Mouse (Mus musculus): ENCODE data around the gene Chit1. TPM values are rescaled to one million over a fixed set of nuclear protein-coding genes. Genes with fewer than 3 reads are reported as not detected.

Chit1 gene
- total RNA-seq, 2 experiments from 2014 or later, result 0.17 TPM; not detected in 1

DNA sequence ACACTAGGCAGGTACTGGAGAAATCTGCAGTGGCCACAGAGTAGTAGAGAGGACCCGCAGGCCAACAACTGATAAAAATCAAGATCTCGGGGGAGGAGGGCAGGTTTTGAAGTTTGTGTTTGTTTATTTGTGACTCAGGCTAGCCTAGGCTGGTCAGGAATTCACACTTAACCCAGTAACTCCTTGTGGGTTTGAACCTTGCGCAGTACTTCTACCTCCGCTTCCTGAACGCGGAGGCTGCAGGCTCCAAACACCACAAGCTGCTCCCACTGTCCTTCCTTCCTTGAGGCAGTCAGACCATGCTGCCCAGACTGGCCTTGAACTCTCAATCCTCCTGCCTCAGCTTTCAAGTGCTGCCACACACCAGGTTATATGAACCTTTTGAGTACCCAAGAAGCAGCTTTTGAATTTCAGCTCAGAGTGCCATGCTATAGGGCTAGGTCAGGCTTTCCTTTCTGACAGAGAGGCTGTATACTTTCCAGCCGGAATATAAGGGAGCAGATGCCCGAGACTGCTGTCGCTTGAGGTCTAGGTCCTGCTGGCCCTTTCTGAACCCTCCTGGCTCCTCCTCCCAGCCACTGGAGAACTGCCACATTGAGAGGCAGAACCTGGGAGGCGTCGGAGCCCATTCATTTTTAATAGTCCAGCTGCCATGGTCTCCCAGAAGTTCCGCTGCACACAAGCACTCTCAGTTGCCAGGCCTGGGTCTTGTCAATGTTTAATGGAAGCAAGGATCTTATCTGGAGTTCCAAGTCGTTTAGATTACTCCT lies 12.9 kb upstream of the Chit1 start:
- DNase-seq (ENCODE audit: low spot score in 2 of 2), result no peak

DNA sequence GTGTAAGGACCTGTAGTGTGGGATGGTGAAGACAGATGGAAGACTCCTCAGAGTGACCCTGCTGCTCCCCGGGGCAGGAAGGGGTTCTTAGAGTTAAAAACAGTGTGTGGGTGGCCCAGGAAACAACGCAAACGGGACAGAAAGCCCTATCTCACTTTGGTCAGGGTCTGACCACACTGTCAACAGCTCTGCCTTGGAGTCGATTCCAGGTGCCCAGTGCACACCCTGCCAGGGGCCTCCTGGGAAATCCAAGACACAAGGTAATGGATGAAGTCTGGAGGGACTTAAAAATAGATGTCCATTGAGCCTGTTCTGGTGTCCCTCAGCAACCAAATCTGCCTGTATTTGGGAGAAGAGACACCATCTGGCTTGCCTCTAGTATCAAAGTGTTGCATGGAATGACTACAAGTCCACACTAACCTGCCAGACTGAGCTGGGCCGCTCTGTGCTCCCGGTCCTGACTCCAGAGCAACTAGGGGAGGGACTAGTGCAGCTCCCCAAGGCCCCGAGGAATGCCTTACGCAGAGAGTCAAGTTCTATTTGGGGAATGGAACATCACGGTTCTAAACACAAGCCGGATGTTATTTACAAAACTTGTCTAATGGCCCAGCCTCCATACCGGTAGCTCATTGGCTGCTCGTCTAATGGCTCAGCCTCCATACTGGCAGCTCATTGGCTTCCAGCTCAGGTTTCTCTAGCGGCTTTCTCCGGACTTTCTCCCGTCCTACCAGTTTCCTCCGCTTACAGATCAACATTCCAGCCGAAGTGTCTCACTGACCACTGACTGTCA lies 12.1 kb upstream of the Chit1 start:
- DNase-seq (ENCODE audit: low spot score in 2 of 2), result peak; percentile 73 to 91

DNA sequence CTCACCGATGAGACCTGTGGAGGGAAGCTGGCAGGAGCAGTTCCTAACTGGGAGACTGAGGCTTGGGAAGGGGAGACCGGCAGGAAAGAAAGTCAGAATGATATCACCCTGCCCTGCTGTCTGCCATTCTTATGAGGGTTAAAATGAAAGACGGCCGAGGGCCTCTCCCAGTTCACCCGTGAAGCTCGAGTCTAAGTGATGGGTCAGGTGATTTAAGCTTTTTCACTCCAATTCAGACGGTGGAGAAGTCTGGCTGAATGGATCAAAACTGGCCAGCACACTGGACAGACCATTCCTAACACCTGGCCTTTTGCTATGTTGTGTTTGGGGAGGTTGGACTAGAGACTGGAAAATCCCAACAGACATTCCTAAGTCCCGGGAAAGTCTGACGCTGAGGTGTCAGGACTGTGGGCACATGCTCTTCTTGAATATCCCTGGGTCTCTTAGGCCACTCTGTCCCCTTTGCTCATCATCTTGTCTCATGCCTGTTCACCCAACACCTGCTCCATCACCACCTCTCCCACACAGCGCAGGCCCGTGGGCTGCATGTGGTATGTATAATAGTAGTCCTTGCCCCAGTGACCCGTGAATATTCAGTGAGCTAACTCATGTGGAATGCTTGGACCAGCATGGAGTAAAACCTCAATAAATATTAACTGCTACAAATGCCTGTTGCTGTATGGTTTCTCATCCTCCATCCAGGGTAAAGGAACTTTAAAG lies 11.4 kb upstream of the Chit1 start:
- DNase-seq (ENCODE audit: low spot score in 2 of 2), result no peak

DNA sequence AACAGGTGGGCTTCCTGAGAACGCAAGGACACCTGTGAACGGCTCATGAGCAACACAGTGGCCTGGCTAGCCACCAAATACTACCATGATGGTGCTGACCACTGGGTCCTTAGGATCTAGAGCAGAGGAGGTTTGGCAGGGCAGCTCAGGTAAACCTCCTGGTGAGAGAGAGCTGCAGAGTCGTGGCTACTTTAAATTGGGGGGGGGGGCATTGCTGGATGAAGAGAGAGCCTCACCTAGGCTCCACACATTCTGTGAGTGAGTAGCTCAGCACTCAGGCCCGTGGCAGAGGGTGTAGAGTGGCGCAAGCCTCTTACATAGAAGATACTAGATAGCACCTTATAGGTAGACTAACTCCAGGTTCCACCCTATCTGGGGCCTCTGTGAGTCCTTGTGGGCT lies 10.6 kb upstream of the Chit1 start:
- DNase-seq (ENCODE audit: low spot score in 2 of 2), result no peak

DNA sequence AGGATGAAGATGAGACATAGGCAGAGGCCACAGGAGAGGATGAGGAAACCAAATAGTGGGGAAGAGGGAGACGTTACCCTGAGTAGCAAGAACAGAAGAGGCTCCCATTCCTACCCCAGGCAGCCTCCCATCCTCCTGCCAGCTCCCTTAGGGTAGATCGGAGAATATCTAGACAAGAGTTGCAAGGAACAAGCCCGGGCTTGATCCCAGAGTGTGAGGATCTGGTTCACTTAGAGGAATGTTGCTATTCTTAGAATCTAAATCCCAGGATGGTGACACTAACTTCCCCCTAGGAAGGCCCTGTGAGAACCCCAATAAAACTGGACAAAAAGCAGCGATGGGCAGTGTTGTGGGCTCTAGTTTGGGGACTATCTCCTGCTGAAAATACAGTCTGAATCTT lies 10.1 kb upstream of the Chit1 start:
- DNase-seq (ENCODE audit: low spot score in 2 of 2), result no peak

DNA sequence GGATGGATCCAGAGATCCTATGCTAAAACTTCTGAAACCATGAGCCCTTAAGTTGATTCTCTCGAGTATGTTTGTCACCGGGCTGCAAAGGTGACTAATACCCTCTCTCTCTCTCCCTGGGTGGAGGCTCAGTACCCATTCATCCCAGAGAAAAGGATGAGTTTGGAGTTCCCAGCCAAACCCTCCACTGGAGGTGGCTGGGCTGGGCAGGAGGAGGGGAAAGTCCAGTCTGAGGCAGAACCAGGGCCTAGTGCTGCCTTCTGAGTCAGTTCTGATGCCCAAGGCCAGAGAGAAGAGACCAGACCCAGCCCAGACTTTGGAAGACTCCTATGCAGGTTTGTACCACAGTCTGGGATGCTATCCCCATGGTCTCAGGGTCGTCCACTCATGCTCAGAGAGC lies 9.4 kb upstream of the Chit1 start:
- no peak for DNase-seq (ENCODE audit: low spot score in 2 of 2)

DNA sequence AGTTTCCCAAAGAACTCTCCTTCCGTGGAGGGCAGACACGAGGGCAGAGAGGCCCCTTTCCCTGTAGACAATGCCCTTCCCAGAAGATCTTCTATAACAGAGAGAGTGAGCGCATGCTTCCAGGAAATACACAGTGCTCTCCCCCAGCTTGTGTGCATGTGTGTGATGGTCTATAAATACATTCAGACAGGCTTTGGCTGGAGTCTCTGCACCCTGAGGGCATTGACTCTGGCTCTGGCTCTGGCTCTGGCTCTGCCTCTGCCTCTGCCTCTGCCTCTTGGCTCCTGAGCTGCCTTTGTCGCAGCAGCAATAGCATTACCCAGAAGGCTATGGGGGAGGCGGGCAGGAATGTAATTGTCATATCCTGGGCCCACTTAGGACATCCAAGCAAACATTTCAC lies 7.2 kb upstream of the Chit1 start:
- DNase-seq (ENCODE audit: low spot score in 2 of 2), result no peak

DNA sequence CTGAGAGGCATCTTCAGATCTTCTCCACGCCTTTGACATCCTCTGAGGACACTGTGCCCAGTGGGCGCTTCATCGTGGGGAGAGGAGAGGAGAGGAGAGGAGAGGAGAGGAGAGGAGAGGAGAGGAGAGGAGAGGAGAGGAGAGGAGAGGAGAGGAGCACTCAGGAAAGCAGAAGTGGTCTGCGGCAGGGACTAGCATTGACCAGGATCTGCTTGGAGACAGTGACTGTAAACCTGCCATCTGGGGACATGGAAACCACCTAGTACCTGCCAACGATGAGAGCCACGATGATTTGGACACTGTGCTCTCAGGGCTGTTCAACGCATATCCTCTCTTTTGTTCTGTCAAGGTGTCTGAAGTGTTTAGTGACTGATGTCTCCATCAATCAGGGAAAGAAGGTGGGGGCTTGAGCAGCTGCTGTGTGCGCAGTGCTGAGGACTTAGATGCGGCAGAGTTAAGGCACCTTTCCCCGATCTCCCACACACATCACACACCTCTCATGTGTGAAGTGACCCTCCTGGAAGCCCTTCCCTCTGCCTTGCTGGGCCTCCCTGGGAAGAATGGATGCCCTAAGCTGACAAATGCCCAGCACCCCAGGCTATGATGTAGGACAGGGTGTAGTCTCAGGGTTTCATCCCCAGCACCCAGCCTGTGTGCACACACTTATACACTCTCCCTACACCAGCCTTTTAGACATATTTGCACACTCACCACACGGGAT lies 5.8 kb upstream of the Chit1 start:
- DNase-seq (ENCODE audit: low spot score in 2 of 2), result no peak

DNA sequence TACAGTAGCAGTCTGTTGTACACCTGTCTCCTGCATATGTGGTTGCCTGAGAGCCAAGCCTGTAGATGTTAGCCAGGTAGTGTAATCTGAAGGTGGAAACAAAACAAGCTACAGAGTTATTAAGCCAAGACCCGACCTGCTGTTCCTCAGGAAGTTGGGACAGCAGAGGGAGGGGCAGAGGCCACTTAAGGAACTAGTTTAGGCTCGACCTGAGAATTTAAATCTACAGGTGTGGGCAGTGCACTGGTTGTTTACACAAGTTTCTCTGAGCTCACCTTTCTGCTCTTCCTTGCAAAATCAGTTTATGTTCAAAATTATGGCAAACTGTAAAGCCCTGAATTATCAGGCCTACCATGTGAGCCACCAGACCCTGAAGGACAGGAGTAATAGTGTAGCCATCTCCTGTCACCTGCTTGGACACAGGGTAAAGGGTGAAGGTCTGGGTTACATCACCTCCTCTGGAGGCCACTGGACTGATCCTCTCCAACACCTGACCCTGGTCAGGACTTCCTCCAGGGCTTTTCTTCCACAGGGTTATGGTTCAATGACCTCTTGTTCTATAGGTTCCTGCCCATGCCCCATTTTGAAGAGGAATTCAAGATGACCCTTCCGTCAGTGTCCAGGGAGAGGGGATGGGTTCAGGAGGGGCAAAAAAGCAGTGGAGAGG lies 5.1 kb upstream of the Chit1 start:
- no peak for DNase-seq (ENCODE audit: low spot score in 2 of 2)

DNA sequence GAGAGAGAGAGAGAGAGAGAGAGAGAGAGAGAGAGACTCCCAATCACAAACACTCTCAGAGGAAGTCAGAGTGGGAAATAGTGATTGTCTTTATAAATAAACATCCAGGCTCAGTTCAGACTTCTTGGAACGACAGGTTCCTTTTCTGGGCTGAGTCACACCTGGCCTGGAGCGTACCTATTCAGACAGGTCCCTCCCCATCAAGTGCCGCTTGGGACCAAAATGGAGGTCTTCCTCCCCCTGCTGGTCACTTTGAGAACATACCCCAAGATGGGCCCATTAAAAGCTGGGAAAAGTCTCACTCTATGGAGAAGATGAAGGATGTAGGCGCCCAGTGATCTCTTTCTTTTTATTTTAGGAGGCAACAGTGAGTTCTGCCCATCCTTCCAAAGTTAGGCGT lies 4.3 kb upstream of the Chit1 start:
- peak in 1 of 2 experiments; percentile 78 for DNase-seq (ENCODE audit: low spot score in 2 of 2)

DNA sequence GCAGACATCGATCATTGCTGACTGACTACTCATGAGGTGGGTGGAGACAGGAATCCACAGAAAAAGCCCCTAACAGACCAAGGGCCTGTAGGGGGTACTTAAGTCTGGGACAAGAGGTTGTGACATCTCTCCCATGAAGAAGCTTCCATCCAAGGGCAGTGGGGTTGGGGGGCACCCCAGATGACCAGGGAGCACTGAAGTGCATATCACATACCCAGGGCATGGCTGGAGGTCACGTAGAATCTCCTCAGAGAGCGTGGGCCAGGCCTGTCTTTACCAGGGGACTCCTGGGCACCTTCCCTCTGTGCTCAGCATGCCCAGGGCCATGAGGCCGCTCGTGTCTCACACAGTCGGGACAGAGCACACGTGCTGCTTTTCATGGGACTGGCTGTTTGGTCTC lies 3.3 kb upstream of the Chit1 start:
- DNase-seq (ENCODE audit: low spot score in 2 of 2), result no peak

DNA sequence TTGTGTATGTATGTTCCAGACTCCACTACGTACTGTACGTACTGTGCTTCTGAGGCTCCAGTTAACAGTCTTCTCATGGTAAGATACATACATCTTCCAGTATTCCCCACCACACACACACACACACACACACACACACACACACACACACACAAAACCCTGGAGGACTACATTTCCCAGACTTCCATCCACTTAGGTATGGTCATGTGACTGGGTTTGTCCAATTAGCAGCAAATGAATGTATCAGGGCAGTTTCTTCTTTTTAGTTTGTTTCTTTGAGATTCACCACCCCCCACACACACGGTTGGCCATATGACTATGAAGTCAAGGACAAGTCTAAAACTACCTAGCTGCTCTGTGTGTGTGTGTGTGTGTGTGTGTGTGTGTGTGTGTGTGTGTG lies 1.0 kb upstream of the Chit1 start:
- DNase-seq (ENCODE audit: low spot score in 2 of 2), result no peak

DNA sequence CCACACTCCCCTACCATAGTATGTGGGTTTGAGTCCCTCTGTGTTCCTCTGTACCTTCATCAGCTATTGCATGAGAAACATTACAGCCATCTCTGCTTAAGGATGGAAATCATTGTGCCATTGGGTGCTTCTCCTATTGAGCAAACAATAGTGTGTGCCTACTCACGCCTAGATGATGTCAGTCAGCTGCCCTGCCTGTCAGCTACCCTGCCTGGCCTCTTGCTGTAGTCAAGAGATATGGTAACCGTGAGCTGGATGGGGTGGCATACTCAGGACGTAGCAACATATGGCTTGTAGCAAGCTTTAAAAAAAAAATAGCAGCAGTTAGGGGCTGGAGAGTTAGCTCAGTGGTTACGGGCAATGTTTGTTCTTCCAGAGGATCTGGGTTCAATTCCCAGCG lies 593 bp upstream of the Chit1 start:
- DNase-seq (ENCODE audit: low spot score in 2 of 2), result no peak

DNA sequence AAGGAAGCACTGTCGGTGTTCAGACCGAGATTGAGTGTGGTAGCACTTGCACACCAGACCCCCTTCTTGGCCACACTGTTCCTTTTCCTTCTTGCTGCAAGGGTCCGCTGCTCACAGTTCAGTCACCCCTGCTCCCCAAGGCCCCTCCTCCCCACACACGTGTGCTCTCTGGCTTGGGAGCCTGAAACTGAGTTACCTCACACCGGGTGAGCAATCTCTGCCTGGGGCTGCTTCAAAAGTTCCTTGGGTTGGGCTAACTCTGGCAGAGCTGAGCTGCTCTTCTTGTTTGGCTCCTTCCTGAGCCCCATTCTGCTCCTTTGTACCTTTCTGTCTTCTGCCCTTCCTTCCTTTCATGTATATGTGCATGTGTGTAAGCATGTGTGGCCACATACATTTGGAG lies 2.5 kb downstream of the Chit1 start:
- DNase-seq (ENCODE audit: low spot score in 2 of 2), result no peak

DNA sequence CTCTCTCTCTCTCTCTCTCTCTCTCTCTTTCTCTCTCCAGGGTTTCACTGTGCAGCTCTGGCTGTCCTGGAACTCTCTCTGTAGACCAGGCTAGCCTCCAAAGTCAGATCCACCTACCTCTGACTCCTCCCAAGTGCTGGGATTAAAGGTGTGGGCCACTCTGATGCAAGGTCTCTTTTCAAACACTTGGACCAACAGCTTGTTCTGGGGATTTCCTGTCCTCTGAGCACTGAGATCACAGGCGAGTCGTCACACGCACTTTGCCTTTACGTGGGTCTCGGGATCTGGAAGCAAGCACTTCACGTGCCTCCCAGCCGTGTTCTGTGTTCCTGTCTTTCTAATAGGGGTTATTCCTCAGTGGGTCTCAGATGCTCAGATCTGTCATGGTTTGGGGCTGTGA lies 3.0 kb downstream of the Chit1 start:
- DNase-seq (ENCODE audit: low spot score in 2 of 2), result no peak

DNA sequence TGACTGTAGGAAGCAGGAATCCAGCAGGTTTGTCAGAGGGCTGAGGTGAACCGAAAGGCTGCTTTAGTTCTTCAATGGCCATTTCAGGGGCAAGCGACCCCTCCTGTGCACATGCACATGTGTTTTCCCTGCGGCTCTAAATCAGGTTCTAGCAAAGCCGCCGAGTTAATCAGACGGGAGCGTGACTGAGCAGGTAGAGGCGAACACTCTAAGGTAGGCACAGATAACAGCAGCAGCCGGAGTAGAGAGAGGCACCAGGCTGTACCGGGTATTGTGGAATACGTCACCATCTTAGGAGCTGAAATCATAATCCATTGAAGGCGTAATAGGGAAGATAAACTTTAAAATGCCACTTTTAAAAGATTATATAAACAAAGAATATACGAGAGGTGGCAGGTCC lies 3.7 kb downstream of the Chit1 start:
- no peak for DNase-seq (ENCODE audit: low spot score in 2 of 2)

DNA sequence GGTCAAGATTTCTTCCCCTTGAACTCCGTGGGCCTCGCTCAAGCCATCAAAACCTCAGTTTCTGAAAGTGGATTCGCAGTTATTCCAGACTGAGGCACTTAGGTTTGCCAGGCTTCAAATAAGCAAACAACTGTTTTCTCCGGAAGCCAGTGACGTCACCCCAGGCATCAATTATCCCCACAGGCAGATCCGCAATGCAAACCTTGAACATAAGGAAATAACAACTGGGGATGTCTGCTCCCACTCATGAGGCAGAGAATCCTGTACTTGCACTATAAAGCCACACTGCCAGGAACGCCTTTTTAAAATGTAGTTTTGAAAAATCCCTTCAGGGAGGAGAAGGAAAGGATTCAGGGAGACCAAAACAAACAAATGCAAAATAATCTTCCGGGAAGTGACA lies 4.4 kb downstream of the Chit1 start:
- DNase-seq (ENCODE audit: low spot score in 2 of 2), result no peak

DNA sequence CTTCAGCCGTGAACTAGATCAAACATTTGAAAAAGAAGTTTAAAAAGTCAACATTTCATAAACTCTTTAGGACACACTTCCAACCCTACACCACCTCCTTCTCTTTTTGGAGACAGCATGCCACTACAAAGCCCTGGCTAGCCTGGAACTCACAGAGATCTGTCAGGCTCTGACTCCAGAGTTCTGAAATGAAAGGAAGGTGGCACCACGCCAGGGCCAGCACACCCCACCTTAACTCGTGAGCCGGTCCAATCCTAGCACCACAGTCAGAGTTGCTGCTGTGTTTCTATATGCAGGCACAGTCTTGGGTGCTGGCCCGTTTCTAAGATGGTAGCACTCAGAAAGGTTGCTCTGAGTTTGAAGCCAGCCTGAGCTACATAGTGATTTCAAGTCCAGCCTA lies 6.1 kb downstream of the Chit1 start:
- DNase-seq (ENCODE audit: low spot score in 2 of 2), result no peak

DNA sequence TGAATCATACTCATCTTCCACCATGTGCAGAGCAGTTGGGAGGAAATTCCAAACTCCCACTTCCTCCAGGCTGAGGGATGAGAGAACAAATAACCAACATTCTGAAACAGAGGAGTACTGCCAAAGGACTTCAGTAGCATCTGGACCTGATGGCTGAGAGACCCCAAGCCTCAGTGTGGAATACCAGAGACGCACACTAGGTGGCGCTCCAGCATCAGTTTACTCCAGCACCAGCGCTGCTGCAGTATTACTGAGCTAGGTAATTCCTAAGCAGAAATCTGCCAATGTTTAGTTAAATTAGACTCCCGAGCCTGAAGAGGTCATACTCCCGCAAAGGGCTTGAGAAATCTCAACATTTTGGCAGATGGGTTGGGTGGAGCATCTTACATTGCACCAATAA lies 9.1 kb downstream of the Chit1 start:
- peak; percentile 88 to 99 for DNase-seq (ENCODE audit: low spot score in 2 of 2)

DNA sequence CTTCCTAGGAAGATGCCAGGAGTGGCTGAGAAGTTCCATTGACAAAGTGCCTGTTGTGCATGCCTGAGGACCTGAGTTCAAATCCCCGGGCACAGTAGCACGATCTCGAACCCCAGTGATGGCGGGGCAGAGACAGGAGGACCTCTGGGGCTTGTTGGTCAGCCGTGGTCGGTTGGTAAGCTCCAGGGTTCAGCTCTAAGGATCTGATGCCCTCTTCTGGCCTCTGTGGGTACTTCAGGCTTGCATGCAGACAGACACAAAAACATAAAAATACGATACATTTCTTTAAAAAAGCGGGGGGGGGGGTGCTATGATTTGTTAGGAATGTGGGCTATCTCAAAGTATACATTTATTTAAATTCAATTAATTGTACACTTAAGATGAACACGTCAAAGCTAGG lies 11.2 kb downstream of the Chit1 start:
- no peak for DNase-seq (ENCODE audit: low spot score in 2 of 2)

DNA sequence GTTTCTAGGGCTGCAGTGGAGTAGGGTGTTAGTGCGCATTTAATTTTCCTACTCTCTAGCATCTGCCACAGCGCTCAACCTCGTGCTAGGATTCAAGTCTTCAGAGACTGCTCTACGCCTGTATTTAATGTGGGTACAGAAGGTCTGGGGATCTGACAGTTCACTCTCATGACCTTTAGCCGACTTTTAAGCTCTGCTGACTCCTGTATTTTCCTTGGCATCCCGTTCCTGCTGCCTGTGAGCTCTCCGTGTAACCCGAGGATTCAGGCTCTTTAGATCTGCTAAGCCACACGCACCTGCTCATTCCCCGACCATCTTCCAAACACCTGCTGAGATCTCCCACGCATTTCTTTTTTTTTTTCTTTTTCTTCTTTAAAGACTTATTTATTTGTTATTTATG lies 22.3 kb downstream of the Chit1 start:
- no peak for DNase-seq (ENCODE audit: low spot score in 2 of 2)
